Mouse (Mus musculus): ENCODE results near the gene Cdk19. TPM values are rescaled to one million over a fixed set of nuclear protein-coding genes. Genes with fewer than 3 reads are reported as not detected.
"Not testable (repeated sequence)": the region's sequence is repeated elsewhere in the genome, so short reads cannot be mapped to it uniquely, and the experiment has no call there.

Cdk19 gene
- 10 to 100 TPM in 1 of 2 experiments, 1 to 10 TPM in 1; 5.9 to 20.5 TPM for total RNA-seq (2021)
- long read RNA-seq, experiment 1, full-length matches to known transcripts: 15 of 31 reads
- long read RNA-seq, experiment 1, partial matches to known transcripts: 9 of 31 reads
- long read RNA-seq, experiment 1, other reads (novel, unspliced or antisense): 7 of 31 reads
- long read RNA-seq, experiment 2, full-length matches to known transcripts: 4 of 6 reads
- long read RNA-seq, experiment 2, partial matches to known transcripts: 0 of 6 reads
- long read RNA-seq, experiment 2, other reads (novel, unspliced or antisense): 2 of 6 reads

GRCm38 (mm10) chr10:40339351-40339964 is at the start of gene Cdk19:
Gene Cdk19 (plus strand): TSS chr10:40339564.
- DNase-seq (ENCODE audit: low spot score): no peak

DNA sequence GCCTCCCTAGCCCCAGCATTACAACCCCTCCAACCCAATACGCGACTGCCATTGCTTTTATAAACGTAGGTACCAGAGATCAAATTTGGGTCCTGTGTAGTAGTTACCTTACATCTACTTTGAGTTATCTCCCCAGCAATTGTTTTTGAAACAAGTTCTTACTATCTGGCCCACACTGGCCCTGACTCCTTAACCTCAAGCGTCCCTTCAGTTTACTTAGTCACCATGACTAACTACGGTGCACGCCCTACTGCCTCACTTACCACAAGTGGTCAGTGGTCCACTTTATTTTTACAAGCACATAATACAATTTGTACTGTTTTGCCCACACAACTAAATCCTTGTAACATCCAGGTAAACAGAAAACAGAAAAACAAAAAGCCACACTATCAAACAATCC is 46.7 kb upstream of the Cdk19 start:
- no peak for DNase-seq (ENCODE audit: low spot score)

GRCm38 (mm10) chr10:40300648-40301171 is 38.7 kb upstream of the Cdk19 start:
- DNase-seq (ENCODE audit: low spot score): peak; percentile 86

GRCm38 (mm10) chr10:40301181-40302075 is 37.9 kb upstream of the Cdk19 start:
- DNase-seq (ENCODE audit: low spot score): not testable (repeated sequence)

- DNase-seq (ENCODE audit: low spot score): peak; percentile 100
Observed at GRCm38 (mm10) chr10:40302140-40302985, 37.0 kb upstream of the Cdk19 start, which contains the start of gene Amd1. Gene Amd1 (minus strand): TSS chr10:40302186.

DNA sequence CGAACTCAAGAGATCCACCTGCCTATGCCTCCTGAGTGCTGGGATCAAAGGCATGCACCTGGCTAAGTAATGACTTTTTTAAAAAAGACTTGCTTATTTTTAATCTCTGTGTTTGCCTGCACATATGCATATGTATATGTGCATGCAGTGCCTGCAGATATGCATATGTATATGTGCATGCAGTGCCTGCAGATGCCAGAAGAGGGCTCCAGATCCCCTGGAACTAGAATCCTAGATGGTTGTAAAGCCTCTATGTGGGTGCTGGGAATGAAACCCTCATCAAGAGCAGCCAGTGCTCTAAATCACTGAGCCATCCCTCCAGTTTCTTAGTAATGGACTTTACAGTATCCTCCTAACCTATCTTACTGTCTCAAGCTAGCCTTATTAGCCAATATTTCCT is 33.4 kb upstream of the Cdk19 start:
- DNase-seq (ENCODE audit: low spot score): no peak

GRCm38 (mm10) chr10:40307826-40308583 is 31.4 kb upstream of the Cdk19 start:
- DNase-seq (ENCODE audit: low spot score): no peak

DNA sequence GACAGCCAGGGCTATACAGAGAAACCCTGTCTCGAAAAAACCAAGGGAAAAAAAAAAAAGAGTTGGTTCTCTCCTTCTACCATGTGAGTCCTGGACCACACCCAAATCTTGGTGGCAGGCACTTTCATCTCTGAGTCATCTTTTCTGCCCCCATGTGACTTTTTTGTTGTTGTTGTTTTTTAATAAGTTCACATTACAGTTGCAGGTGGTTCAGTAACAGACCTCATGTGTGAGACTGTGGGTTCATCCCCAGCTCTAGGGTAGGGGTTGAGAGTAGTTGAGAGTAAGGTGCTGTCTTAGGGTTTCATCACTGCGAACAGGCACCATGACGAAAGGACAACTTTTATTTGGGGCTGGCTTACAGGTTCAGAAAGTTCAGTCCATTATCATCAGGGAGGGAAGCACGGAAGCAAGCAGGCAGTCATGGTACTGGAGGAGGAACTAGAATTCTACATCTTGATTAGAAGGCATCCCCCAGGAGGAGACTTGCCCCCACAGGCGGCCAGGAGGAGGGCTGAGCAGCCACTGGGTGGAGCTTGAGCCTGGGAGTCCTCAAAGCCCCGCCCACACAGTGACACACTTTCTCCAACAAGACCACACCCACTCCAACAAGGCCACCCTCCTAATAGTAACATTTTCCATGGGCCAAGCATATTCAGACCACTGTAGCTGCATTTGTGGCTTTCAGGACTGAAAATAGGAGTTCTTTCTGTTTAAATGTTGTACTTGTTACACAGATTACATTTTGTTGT is 29.3 kb upstream of the Cdk19 start:
- no peak for DNase-seq (ENCODE audit: low spot score)

GRCm38 (mm10) chr10:40312781-40313180 is 26.6 kb upstream of the Cdk19 start:
- peak; percentile 44 for DNase-seq (ENCODE audit: low spot score)

DNA sequence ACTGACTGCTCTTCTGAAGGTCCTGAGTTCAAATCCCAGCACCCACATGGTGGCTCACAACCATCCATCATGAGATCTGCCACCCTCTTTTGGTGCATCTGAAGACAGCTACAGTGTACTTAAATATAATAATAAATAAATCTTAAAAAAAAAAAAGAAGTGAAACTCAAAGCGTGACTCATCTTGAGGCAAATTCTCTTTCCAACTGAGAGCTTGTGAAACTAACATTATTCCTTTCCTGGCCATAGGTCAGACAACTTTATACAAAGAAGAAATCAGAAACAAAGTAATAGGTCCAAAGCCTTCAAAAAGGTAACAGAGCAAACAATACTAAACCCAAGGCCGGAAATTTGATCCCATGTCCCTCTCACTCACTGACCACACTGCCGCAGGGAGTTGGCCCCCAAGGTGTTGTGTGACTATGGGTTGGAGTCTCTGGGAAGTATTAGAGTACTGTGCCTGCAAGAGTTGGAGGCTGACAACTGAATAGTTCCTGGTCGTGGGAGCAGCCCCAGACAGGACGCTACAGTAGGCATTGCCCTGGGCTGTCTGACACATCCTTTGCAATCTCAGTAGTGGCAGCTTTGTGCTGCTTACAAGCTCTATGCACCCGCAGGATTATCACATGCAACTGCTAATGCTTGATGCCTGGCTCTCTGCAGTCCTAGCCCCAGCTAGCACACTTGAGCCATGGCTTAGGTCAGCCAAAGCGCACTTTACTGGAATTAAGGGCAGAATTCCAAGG is 22.4 kb upstream of the Cdk19 start:
- no peak for DNase-seq (ENCODE audit: low spot score)

- no peak for DNase-seq (ENCODE audit: low spot score)
Observed at GRCm38 (mm10) chr10:40320306-40320705, 19.1 kb upstream of the Cdk19 start.

GRCm38 (mm10) chr10:40328004-40328551 is 11.3 kb upstream of the Cdk19 start:
- DNase-seq (ENCODE audit: low spot score): peak; percentile 82

DNA sequence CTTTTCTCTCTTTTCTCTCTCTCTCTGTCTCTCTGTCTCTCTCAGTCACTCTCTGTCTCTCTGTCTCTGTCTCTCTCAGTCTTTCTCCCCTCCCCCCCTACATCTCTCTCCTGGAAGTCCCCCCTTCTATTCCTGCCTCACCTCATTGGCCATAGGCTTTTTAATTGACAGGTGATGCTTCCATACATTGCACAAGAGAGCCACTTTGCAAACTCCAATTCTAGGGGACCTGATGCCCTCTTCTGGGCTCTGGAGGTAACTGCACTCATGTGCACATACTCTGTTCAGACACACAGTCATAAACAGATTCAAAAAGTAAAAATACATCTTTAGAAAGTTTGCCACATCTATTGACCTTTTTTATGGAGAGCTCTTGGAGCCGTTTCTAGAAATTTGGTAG is 9.1 kb upstream of the Cdk19 start:
- no peak for DNase-seq (ENCODE audit: low spot score)

GRCm38 (mm10) chr10:40332864-40333263 is 6.5 kb upstream of the Cdk19 start:
- no peak for DNase-seq (ENCODE audit: low spot score)

DNA sequence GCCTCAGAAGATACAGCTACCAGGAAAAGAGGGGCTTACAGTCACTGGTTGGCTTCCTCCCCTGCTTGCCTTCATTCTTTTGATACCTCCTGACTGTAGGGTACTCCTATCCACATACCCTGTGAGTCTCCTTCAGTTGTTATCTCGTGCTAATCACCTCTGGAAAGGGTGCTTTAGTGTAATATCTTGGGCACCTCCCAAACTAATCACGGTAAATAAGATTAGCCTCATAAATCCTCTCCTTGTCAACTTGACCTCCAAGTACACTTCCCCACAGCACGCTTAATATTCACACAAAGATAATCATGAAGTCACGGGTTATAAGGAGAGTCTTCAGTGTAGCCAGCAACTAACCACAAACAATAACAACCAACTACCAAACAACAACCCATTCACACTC is 2.7 kb downstream of the Cdk19 start:
- no peak for DNase-seq (ENCODE audit: low spot score)

- DNase-seq (ENCODE audit: low spot score): no peak
Observed at GRCm38 (mm10) chr10:40346776-40347403, 7.5 kb downstream of the Cdk19 start.

DNA sequence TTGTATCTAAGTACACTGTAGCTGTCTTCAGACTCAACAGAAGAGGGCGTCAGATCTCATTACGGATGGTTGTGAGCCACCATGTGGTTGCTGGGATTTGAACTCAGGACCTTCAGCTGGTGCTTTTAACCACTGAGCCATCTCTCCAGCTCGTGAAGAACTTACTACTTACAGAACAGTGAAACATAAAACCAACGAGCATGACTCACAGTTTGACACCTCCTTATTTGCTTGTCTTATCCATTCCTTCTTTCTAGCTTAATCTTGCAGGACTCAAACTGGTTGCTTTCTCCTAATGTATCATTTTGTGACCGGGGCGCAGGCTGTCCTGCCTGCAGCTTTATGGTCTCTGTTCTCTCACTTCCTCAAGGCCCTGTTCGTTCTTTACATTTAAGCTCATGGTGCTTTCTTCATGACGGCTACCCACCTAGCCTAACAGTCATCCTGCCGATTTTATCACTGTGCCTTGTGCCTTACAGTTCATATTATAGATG is 8.1 kb downstream of the Cdk19 start:
- no peak for DNase-seq (ENCODE audit: low spot score)
